Mouse (Mus musculus) hindbrain, embryonic 11.5 days (tissue): ENCODE measurements at regions not wholly inside any gene's neighbourhood (a gene's known extent, or its start where the extent isn't known, plus 50 kb on each side); places are given as distances from the start of the nearest gene placed in this dataset.

Experiments
- ATAC-seq: fragments of 200-750 bp; cut with Nextera tagmentation; 2 replicates; pipeline ENCODE4 v1.8.0; 2017; ENCODE audit warnings: mild to moderate bottlenecking, moderate TSS enrichment, moderate library complexity; ENCODE audit not compliant: low FRiP score
- DNase-seq: peaks from one replicate; pipeline ENCODE4 v3.0.0-alpha.2; 2015; ENCODE audit warnings: low spot score
- H3K27ac ChIP-seq: fragments of 300-500 bp; sonication (generic); 2 replicates; pipeline ENCODE4 v1.5.1; 2014; ENCODE audit warnings: mild to moderate bottlenecking, low read depth, low read length
- H3K27me3 ChIP-seq: fragments of 300-500 bp; sonication (generic); 2 replicates; pipeline ENCODE4 v1.6.1; 2014; ENCODE audit warnings: mild to moderate bottlenecking, low read length, moderate library complexity, mixed read lengths; ENCODE audit not compliant: control insufficient read depth, insufficient read depth
- H3K36me3 ChIP-seq: fragments of 300-500 bp; sonication (generic); 2 replicates; pipeline ENCODE4 v1.6.1; 2014; ENCODE audit warnings: mild to moderate bottlenecking, low read length, moderate library complexity, mixed read lengths; ENCODE audit not compliant: control insufficient read depth, insufficient read depth
- H3K4me1 ChIP-seq: fragments of 300-500 bp; sonication (generic); replicated peaks from 2 replicates; pipeline ENCODE4 v1.6.1; 2014; ENCODE audit warnings: low read length, mixed read lengths; ENCODE audit not compliant: control insufficient read depth, insufficient read depth
- H3K4me2 ChIP-seq: fragments of 300-500 bp; sonication (generic); replicated peaks from 2 replicates; pipeline ENCODE4 v1.6.1; 2014; ENCODE audit warnings: mild to moderate bottlenecking, low read depth, low read length
- H3K4me3 ChIP-seq: fragments of 300-500 bp; sonication (generic); 2 replicates; pipeline ENCODE4 v1.5.1; 2014; ENCODE audit warnings: low read depth, low read length
- H3K9ac ChIP-seq: fragments of 300-500 bp; sonication (generic); 2 replicates; pipeline ENCODE4 v1.6.1; 2014; ENCODE audit warnings: low read depth, low read length
- H3K9me3 ChIP-seq: fragments of 300-500 bp; sonication (generic); 2 replicates; pipeline ENCODE4 v1.6.1; 2016; ENCODE audit warnings: low read length; ENCODE audit not compliant: control insufficient read depth
- WGBS: fragments of 180-500 bp; shearing (Covaris S2); extraction: QIAGEN DNeasy Blood & Tissue Kit; methylation state at CpG from one replicate; pipeline ENCODE4 v1.1.7; 2014; 5-methylcytosine and 5-hydroxymethylcytosine counted together

GRCm38 (mm10) chr2:48535453-48535852, 278.5 kb upstream of the Acvr2a start:
- Histone ChIP-seq H3K4me1 (no peaks in the 10 kb centered on the region), H3K36me3 (no peaks in the 10 kb centered on the region), H3K27ac (no peak overlapping the region), H3K9ac (no peak overlapping the region), H3K4me3 (no peak overlapping the region), H3K9me3 (no peaks in the 10 kb centered on the region), H3K27me3 (no peaks in the 10 kb centered on the region), H3K4me2 (no peak overlapping the region)
- DNase-seq (no peak), ATAC-seq (no peak)
- 92% methylated on average over 2 of the region's 2 CpGs for WGBS

- Histone ChIP-seq H3K9me3 (no peaks in the 10 kb centered on the region), H3K4me3 (no peak overlapping the region), H3K27ac (no peak overlapping the region), H3K4me1 (no peaks in the 10 kb centered on the region), H3K9ac (no peak overlapping the region), H3K27me3 (no peaks in the 10 kb centered on the region), H3K4me2 (no peak overlapping the region), H3K36me3 (no peaks in the 10 kb centered on the region)
- DNase-seq = no peak
- ATAC-seq = no peak
- WGBS = 71% methylated on average over 4 of the region's 4 CpGs
These were observed 277.0 kb upstream of the Acvr2a start for GRCm38 (mm10) chr2:48536930-48537329.

- ATAC-seq (peak; percentile 94), DNase-seq (peak; percentile 61)
- 22% methylated on average over 13 of the region's 13 CpGs for WGBS
- H3K4me1 ChIP-seq = no peaks in the 10 kb centered on the region
- no peaks in the 10 kb centered on the region for H3K9me3 ChIP-seq
- peak overlapping the region; percentile 29; the same call in 1 of the 2 replicates for H3K4me2 ChIP-seq
- H3K9ac ChIP-seq = 0 out of 2 replicates have a peak overlapping the region, but pooled peaks have one; percentile 28
- no peaks in the 10 kb centered on the region for H3K36me3 ChIP-seq
- peak overlapping the region; percentile 71 for H3K27ac ChIP-seq
- H3K27me3 ChIP-seq = no peaks in the 10 kb centered on the region
- H3K4me3 ChIP-seq = no peak overlapping the region
These were observed 275.1 kb upstream of the Acvr2a start for GRCm38 (mm10) chr2:48538668-48539341.

- ATAC-seq = 0 out of 2 replicates have a peak, but pooled peaks have one; percentile 5
- Histone ChIP-seq H3K9me3 (no peaks in the 10 kb centered on the region), H3K4me1 (no peaks in the 10 kb centered on the region), H3K4me2 (no peak overlapping the region; the same call in 1 of the 2 replicates), H3K4me3 (no peak overlapping the region), H3K9ac (no peak overlapping the region), H3K27me3 (no peaks in the 10 kb centered on the region), H3K27ac (0 out of 2 replicates have a peak overlapping the region, but pooled peaks have one; percentile 6), H3K36me3 (no peaks in the 10 kb centered on the region)
- 63% methylated on average over 4 of the region's 4 CpGs for WGBS
- DNase-seq = peak; percentile 7
These were observed 274.3 kb upstream of the Acvr2a start for GRCm38 (mm10) chr2:48539465-48540055.

GRCm38 (mm10) chr2:48544377-48544776, 269.5 kb upstream of the Acvr2a start:
- WGBS = 78% methylated on average over 4 of the region's 4 CpGs
- DNase-seq (no peak), ATAC-seq (no peak)

GRCm38 (mm10) chr2:48545072-48545471, 268.8 kb upstream of the Acvr2a start:
- ATAC-seq (no peak), DNase-seq (no peak)
- Histone ChIP-seq H3K4me2 (no peak overlapping the region), H3K36me3 (no peaks in the 10 kb centered on the region), H3K4me3 (no peak overlapping the region), H3K27me3 (no peaks in the 10 kb centered on the region), H3K4me1 (no peaks in the 10 kb centered on the region), H3K9me3 (no peaks in the 10 kb centered on the region), H3K27ac (no peak overlapping the region), H3K9ac (no peak overlapping the region)
- 83% methylated on average over 4 of the region's 4 CpGs for WGBS

More at GRCm38 (mm10) chr2:48544377-48544776, 269.5 kb upstream of the Acvr2a start:
- no peak overlapping the region for H3K4me2 ChIP-seq
- no peaks in the 10 kb centered on the region for H3K9me3 ChIP-seq
- H3K27me3 ChIP-seq = no peaks in the 10 kb centered on the region
- H3K4me1 ChIP-seq = no peaks in the 10 kb centered on the region
- H3K27ac ChIP-seq = no peak overlapping the region
- H3K36me3 ChIP-seq = no peaks in the 10 kb centered on the region
- no peak overlapping the region for H3K4me3 ChIP-seq
- no peak overlapping the region for H3K9ac ChIP-seq

GRCm38 (mm10) chr2:48545679-48546078, 268.2 kb upstream of the Acvr2a start:
- Histone ChIP-seq H3K4me1 (no peaks in the 10 kb centered on the region), H3K9me3 (no peaks in the 10 kb centered on the region), H3K4me2 (no peak overlapping the region), H3K9ac (no peak overlapping the region), H3K36me3 (no peaks in the 10 kb centered on the region), H3K27ac (no peak overlapping the region), H3K4me3 (no peak overlapping the region), H3K27me3 (no peaks in the 10 kb centered on the region)
- ATAC-seq = no peak
- WGBS = 63% methylated on average over 4 of the region's 4 CpGs
- DNase-seq = no peak

GRCm38 (mm10) chr2:48546194-48546593, 267.7 kb upstream of the Acvr2a start:
- DNase-seq = no peak
- ATAC-seq = no peak
- WGBS = 92% methylated on average over 4 of the region's 4 CpGs

GRCm38 (mm10) chr2:48556600-48556999, 257.3 kb upstream of the Acvr2a start:
- WGBS = 84% methylated on average over 3 of the region's 3 CpGs
- no peak for ATAC-seq

More at GRCm38 (mm10) chr2:48546194-48546593, 267.7 kb upstream of the Acvr2a start:
- no peaks in the 10 kb centered on the region for H3K27me3 ChIP-seq
- no peaks in the 10 kb centered on the region for H3K9me3 ChIP-seq
- H3K9ac ChIP-seq = no peak overlapping the region
- no peaks in the 10 kb centered on the region for H3K4me1 ChIP-seq
- no peak overlapping the region for H3K4me3 ChIP-seq
- H3K4me2 ChIP-seq = no peak overlapping the region
- H3K36me3 ChIP-seq = no peaks in the 10 kb centered on the region
- H3K27ac ChIP-seq = no peak overlapping the region

More at GRCm38 (mm10) chr2:48556600-48556999, 257.3 kb upstream of the Acvr2a start:
- no peak for DNase-seq
- Histone ChIP-seq H3K9ac (no peak overlapping the region), H3K4me1 (no peaks in the 10 kb centered on the region), H3K27me3 (no peaks in the 10 kb centered on the region), H3K36me3 (no peaks in the 10 kb centered on the region), H3K27ac (no peak overlapping the region), H3K4me2 (no peak overlapping the region), H3K9me3 (no peaks in the 10 kb centered on the region), H3K4me3 (no peak overlapping the region)
